Mouse (Mus musculus) spleen, postnatal 14 days (tissue): Measurements from ENCODE around the gene Usp30.

Source experiments
- DNase-seq, 2 experiments: peaks; one replicate each; pipeline ENCODE4 v3.0.0; 2021 to 2022; ENCODE audit warnings: low spot score in 2 of 2

Gene Usp30

GRCm38 (mm10) chr5:114065161-114065560 is at the start of gene Usp30:
Gene Usp30 (plus strand): TSS chr5:114065461.
- no peak for DNase-seq

- DNase-seq: no peak
Observed at GRCm38 (mm10) chr5:114024390-114024789, 40.9 kb upstream of the Usp30 start.

GRCm38 (mm10) chr5:114024885-114025284 is 40.4 kb upstream of the Usp30 start:
- DNase-seq: no peak

- no peak for DNase-seq
Observed at GRCm38 (mm10) chr5:114027217-114027944, 37.9 kb upstream of the Usp30 start.

GRCm38 (mm10) chr5:114028111-114028510 is 37.1 kb upstream of the Usp30 start:
- no peak for DNase-seq

GRCm38 (mm10) chr5:114030652-114031051 is 34.6 kb upstream of the Usp30 start:
- no peak for DNase-seq

GRCm38 (mm10) chr5:114032161-114032763 is 33.0 kb upstream of the Usp30 start:
- DNase-seq: no peak

- no peak for DNase-seq
Observed at GRCm38 (mm10) chr5:114034393-114034792, 30.9 kb upstream of the Usp30 start.

- DNase-seq: no peak
Observed at GRCm38 (mm10) chr5:114035111-114035510, 30.1 kb upstream of the Usp30 start.

- DNase-seq: no peak
Observed at GRCm38 (mm10) chr5:114040508-114040907, 24.8 kb upstream of the Usp30 start.

GRCm38 (mm10) chr5:114040911-114041310 is 24.4 kb upstream of the Usp30 start:
- DNase-seq: no peak

GRCm38 (mm10) chr5:114041327-114041930 is 23.8 kb upstream of the Usp30 start:
- DNase-seq: peak in 1 of 2 experiments; percentile 5

- DNase-seq: no peak
Observed at GRCm38 (mm10) chr5:114043800-114044199, 21.5 kb upstream of the Usp30 start.

GRCm38 (mm10) chr5:114045134-114045533 is 20.1 kb upstream of the Usp30 start:
- DNase-seq: no peak

GRCm38 (mm10) chr5:114046151-114046550 is 19.1 kb upstream of the Usp30 start:
- no peak for DNase-seq

GRCm38 (mm10) chr5:114046604-114047003 is 18.7 kb upstream of the Usp30 start:
- DNase-seq: no peak

GRCm38 (mm10) chr5:114047182-114047581 is 18.1 kb upstream of the Usp30 start:
- DNase-seq: no peak

- no peak for DNase-seq
Observed at GRCm38 (mm10) chr5:114048731-114049308, 16.4 kb upstream of the Usp30 start.

- DNase-seq: peak in 1 of 2 experiments; percentile 42
Observed at GRCm38 (mm10) chr5:114052246-114052761, 13.0 kb upstream of the Usp30 start.

GRCm38 (mm10) chr5:114057129-114057731 is 8.0 kb upstream of the Usp30 start:
- DNase-seq: no peak

- no peak for DNase-seq
Observed at GRCm38 (mm10) chr5:114061675-114062074, 3.6 kb upstream of the Usp30 start.

GRCm38 (mm10) chr5:114063958-114064357 is 1.3 kb upstream of the Usp30 start:
- DNase-seq: no peak
